Mouse (Mus musculus) cerebellum, postnatal 25 days (tissue): ENCODE measurements at regions not wholly inside any gene's neighbourhood (a gene's known extent, or its start where the extent isn't known, plus 50 kb on each side); places are given as distances from the start of the nearest gene placed in this dataset.

ENCODE experiments used
- DNase-seq, 2 experiments: peaks; one replicate each; pipeline ENCODE4 v3.0.0; 2021; ENCODE audit warnings: mixed read lengths in 2 of 2

GRCm38 (mm10) chr12:118784643-118785042 lies 61.5 kb upstream of the Sp8 start:
- DNase-seq = no peak

DNA sequence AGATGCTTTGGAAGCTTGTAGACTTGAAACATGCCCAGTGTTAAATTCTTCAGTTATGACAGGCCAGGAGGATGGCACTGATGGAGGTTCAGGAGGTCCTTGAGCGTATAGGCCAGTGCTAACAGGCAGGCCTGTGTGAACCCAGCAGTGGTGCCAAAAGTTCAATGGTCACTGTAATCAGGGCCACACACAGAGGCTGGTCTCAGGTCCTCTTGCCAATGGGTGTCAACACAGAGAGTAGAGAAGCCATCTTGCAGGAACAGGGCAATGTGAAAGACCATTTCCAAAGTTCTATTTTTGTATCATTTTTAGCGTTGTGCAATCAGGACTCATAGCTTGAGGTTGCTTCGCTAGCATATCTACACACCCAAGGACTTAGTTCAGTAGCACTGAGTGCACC lies 64.2 kb upstream of the Sp8 start:
- no peak for DNase-seq

- no peak for DNase-seq
These were observed 70.6 kb upstream of the Sp8 start for GRCm38 (mm10) chr12:118775463-118776064.

GRCm38 (mm10) chr12:118772790-118773189 lies 73.3 kb upstream of the Sp8 start:
- no peak for DNase-seq

- no peak for DNase-seq
These were observed 79.7 kb upstream of the Sp8 start for GRCm38 (mm10) chr12:118766472-118766871.

DNA sequence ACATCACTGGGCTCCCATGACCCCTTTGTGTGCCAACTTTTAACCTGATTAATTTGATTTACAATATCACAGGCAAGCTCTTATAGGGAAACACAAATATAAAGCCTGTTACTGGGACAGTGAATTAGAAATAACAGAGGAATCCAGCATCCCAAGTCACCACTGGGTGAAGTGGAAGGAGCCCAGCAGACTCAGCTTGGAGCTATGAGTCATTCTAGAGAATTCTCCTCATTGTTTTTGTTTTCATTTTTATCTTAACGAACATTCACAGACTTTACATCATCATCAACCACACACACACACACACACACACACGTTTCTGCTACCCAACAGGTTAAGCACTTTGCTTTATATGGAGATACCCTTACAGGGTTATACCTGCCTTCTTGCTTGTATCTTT lies 92.1 kb upstream of the Sp8 start:
- DNase-seq = no peak

DNA sequence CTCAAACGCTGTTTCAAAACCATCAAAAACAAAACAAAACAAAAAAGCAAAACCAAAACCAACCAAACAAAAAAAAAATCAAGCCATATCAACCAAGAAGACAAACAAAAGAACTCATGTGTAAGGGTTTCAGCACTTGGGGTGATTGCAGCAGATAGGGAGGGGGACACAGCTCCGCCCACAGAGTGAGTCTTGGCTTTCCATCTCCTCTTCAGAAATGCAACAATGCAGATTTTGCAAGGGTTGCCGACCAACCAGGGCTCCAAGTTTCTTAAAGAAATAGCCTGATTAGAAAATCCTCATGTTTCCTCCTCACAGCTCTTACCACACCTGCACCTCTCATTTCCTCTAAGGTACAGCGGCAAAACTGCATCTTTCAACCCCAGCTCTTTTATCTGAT lies 107.0 kb upstream of the Sp8 start:
- no peak for DNase-seq

DNA sequence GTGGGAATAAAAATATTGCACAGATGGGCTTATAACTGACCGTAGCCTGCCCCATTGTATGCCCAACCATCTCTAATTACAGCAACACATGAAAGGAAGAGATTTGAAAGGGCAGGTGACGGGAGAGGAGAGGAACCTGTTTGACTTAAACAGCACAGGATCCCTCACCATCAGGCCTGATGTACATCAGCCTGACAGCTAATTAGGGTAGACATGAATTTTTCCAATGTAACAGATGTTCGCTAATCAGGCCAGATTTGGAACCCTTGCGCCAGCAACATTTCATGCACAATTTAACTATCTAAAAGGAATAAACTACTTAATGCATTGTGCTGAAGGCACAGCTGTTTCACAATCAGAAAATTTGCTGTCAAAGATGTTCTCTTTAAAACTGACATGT lies 120.2 kb upstream of the Sp8 start:
- DNase-seq = no peak

DNA sequence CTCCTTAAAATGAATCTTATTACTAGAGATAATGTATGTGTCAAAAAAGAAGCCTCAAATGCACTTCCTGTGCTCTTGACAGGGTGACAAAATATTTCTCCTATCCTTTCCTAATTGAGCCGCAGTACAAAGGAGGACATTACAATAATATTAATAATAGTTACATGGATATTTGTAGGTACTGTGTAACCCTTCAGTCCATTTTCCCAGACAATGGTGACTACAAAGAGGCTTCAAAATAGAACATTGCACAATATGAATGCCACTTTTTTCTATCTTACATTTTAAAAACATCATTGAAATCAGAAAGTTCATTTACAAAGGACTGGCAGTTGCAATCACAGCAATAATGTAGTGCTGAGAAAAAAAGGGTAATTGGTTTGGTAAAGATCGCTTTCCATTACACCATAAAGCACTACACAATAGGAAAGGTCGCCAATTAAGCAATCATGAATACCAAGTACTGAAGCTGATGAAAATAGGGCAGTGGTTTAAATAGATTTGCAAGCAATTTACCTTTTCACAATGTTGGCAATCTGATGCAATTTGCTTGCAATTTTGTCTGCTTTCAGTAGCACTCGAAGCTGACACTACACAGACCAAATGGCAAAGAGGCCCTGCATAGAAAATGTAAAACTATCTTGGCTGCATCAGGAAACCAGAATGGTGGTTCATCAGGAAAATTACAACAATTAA lies 126.1 kb upstream of the Sp8 start:
- no peak for DNase-seq

GRCm38 (mm10) chr12:118716824-118717223 lies 129.3 kb upstream of the Sp8 start:
- no peak for DNase-seq

GRCm38 (mm10) chr12:118706626-118707025 lies 139.5 kb upstream of the Sp8 start:
- no peak for DNase-seq

DNA sequence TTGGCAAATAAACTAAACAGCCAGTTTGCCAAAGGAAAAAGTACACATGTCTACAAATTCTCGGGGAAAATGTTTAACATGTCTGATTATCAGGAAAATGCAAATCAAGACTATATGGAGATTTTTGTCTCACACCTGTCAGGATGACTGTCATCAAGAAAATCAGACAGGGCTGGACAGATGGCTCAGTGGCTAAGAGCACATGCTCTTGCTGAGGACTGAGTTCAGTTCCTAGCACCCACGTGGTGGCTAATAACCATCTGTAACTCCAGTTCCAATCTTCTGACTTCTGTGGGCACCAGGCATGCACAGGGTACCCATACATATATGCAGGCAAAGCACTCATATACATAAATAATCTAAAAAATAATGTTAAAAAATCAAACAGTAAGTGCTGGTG lies 141.3 kb upstream of the Sp8 start:
- DNase-seq = no peak

DNA sequence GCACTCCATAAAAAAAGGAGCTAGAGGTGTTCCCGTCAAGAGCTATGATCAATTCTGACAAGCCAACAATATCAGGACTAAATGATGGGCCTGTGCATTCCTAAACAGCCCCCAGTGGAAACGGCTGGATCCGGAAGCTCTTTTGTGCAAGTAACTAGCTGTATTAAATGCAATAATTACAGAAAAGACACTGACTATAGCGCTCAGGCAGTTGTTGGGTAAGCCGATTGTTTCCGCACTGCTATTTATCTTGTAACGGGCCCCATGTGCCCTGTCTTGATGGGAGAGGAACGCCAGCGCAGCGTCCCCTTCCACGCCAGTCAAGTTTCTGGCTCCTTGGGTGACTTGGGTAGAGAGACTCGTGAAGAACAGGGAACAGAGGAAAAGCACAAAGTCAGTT lies 142.4 kb upstream of the Sp8 start:
- no peak for DNase-seq

GRCm38 (mm10) chr12:118703068-118703662 lies 143.0 kb upstream of the Sp8 start:
- no peak for DNase-seq

GRCm38 (mm10) chr12:118701838-118702237 lies 144.3 kb upstream of the Sp8 start:
- DNase-seq = no peak

GRCm38 (mm10) chr12:118698110-118698509 lies 148.0 kb upstream of the Sp8 start:
- DNase-seq = no peak

- DNase-seq = no peak
These were observed 151.4 kb upstream of the Sp8 start for GRCm38 (mm10) chr12:118694701-118695100.

DNA sequence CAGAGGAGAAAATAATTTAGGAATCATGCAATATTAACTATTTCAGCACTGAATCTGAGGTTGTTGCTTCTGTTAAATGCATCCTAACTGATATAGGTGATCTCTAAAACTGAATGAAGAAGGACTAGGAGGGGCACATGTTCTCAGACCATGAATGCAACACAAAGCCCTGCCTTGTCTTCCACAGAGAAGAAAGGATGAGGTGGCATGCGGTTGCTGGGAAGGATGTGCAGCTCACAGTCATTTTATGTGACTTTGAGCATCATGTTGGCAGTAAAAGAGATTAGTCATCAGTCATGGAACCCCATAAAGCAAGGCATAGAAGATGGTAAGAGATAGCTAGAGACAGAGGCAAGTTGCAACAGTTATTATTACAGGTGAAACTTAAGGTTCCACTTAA lies 163.2 kb upstream of the Sp8 start:
- no peak for DNase-seq

DNA sequence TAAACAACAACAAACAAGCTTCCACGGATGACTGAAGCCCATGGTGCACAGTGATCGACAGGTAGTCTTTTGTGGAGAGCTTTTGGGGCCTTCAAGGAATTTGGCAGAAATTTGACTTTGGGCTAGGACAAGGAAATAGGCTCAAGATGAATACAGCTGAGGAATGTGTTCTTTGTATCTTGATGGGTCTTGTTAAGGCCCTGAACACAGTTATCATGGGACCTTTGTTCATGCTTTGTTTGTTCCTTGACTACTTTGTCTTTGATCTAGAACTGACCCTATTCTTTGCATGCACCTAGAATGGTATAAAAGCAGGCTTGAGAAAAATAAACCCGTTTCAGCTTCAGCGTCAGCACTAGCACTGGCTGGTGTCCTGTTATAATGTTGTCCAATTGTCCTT lies 168.1 kb upstream of the Sp8 start:
- no peak for DNase-seq

DNA sequence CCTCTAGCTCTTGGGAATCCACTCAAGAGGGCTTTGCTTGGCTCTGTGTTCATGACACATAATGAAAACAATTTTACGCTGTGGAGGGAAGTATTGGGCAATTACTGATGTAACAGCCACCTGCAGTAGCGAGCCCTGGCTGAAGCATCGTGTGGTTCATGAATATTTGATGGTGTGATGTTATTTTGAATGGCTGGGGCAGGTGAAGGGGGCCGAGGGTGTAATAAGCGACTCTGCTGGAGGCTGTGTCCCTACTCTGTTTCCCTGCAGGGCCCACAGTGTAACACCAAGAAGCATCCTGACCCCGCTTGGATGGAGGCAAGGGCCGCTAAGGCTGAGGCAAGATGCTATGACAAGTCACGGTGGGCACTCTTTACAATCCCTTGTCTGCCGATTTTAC lies 184.6 kb upstream of the Sp8 start:
- no peak for DNase-seq

DNA sequence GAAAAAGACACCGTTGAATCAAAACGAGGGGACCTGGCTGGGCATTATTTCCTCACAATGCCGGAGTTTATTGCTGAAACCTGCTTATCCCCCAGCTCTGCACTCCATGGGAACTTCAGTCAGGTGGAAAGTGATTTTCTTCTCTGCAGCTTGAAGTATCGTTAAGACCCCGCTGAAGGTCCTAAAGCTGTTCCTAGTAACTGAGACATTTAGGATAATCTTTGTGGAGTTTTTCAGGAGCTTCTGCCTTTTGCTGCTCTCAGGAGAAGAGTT lies 185.0 kb upstream of the Sp8 start:
- DNase-seq = no peak

DNA sequence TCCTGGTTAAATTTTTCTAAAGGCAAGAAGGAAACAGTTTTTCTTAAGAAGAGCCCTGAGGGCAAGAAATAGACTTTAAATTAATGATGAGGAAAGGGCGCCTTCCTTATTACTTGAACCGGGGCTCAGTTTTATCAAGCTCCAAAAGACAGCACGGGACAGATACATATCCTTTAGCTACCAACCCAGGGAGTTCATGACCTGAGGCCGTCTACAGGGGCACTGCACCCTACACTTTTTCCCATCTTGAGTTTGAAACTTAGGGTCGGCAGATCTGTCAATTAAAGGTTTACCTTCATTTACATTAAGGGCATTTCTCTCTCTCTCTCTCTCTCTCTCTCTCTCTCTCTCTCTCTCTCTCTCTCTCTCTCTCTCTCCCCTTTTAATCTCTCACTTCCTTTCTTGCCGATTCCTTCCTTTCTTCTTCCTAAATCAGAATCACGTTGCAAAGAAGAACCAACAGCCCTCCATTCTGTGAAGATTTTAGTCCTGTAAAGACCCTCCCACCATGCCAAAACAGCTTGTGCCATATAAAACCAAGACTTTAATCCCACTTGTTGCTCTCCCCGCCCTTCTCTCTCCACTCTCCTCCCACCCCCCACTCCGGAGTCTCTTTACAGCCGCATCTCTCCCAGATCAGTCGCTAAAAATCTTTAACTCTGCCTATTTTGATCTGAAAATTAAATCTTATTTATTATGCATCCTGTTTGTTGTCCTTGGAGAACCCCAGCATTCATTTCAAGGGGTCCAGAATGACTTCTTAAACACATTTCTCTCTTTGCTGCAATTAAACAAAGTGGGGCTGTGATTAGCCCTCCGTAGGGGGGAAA lies 185.5 kb upstream of the Sp8 start:
- DNase-seq = no peak

- DNase-seq = no peak
These were observed 186.6 kb upstream of the Sp8 start for GRCm38 (mm10) chr12:118659240-118660120.
